16 mouse cellular contexts compared by ENCODE assay signal in the genomic region with DNA sequence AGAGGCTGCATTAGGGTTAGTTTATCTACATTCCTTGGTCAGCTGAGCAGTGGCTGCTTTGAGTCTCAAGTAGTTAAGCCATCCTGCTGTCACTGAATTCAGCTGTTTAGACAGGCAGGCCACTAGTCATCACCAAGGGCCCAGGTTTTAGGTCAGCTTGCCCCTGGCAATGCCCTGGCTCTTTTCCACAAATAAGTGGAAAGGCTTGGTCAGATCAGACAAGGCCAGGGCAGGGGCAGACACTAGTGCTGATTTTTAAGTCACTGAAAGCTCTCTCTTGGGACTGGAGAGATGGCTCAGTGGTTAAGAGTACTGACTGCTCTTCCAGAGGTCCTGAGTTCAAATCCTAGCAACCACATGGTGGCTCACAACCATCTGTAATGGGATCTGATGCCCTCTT.
"Had no signal": no experiment of that assay in that cellular context is flagged by ENCODE, and none has a peak within 500 bp of the region (broad histone marks: within the 10 kb centered on the region; RNA-seq: fewer than 3 reads in every experiment).

No protein-coding gene starts in this region.

- H3K4me3 ChIP-seq: limb, embryonic 13.5 days; liver, embryonic 15.5 days; midbrain, embryonic 12.5 days; stomach, embryonic 15.5 days had no signal

- H3K27me3 ChIP-seq: limb, embryonic 13.5 days; liver, embryonic 15.5 days; megakaryocyte, embryonic 14.5 days; midbrain, embryonic 12.5 days; stomach, embryonic 15.5 days had no signal

- DNase-seq: kidney, adult 9 months; kidney, postnatal 36 days; layer of hippocampus, adult 9-11 months; left cerebral cortex, postnatal 4 days; lung, embryonic 14.5 days; lung, postnatal 10 days; right cerebral cortex, postnatal 14 days; thymus, adult 2 months; thymus, postnatal 25 days had no signal

- H3K36me3 ChIP-seq: limb, embryonic 13.5 days; liver, embryonic 15.5 days; midbrain, embryonic 12.5 days; stomach, embryonic 15.5 days had no signal

- H3K27ac ChIP-seq: kidney, postnatal 0 days; limb, embryonic 13.5 days; liver, embryonic 15.5 days; macrophage; midbrain, embryonic 12.5 days; stomach, embryonic 15.5 days had no signal

- H3K4me2 ChIP-seq: limb, embryonic 13.5 days; liver, embryonic 15.5 days; lung, embryonic 14.5 days; midbrain, embryonic 12.5 days; stomach, embryonic 15.5 days had no signal

- H3K4me1 ChIP-seq: stomach, embryonic 15.5 days had no signal

- H3K9me3 ChIP-seq: limb, embryonic 13.5 days; liver, embryonic 15.5 days; megakaryocyte, embryonic 14.5 days; midbrain, embryonic 12.5 days; stomach, embryonic 15.5 days had no signal

- H3K9ac ChIP-seq: limb, embryonic 13.5 days; liver, embryonic 15.5 days; lung, embryonic 14.5 days; midbrain, embryonic 12.5 days; stomach, embryonic 15.5 days had no signal
